Mouse (Mus musculus) embryonic fibroblast, embryonic 13.5 days (primary cell): ENCODE results near the gene Slc25a17.

ENCODE experiments used
- CTCF ChIP-seq: IDR thresholded peaks from 2 replicates; pipeline ENCODE4 v1.5.1; 2011; ENCODE audit warnings: mild to moderate bottlenecking, control low read depth, low read length, moderate library complexity, borderline replicate concordance; ENCODE audit not compliant: insufficient read depth
- POLR2A ChIP-seq: IDR thresholded peaks from 2 replicates; pipeline ENCODE4 v1.6.1; 2011; ENCODE audit warnings: low read depth, mild to moderate bottlenecking, control low read depth, low read length, moderate library complexity

DNA sequence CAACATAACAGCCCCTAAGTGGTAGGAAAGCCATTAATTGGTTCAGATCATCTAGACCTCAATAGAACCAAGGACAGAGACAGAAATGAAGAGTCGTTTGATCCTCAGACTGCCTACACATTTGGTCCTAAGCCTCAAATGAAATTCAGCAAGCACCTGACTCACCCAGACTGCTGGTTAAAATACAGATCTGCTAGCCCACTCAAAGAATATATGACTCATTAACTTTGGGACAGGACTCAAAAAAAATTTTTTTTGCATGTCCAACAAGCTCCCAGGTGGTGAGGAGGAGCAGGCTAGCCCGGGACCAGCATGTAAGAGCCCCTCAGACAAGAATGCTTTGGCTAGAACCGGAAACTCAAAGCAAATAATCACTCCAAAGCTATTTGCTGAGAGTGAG lies 40.5 kb downstream of the Slc25a17 start:
- no peak for TF ChIP-seq CTCF
- TF ChIP-seq POLR2A = no peak
